Mouse (Mus musculus) left cerebral cortex, postnatal 10 days (tissue): ENCODE data around the gene Tmem209. TPM values are rescaled to one million over a fixed set of nuclear protein-coding genes. Genes with fewer than 3 reads are reported as not detected.

Source experiments
- DNase-seq, 2 experiments: peaks; one replicate each; pipeline ENCODE4 v3.0.0; 2021 to 2022; ENCODE audit warnings: low spot score in 2 of 2, mixed read lengths in 1 of 2; ENCODE audit errors: extremely low spot score in 1 of 2
- intact Hi-C: fragments of 180-260 bp; cut with DNase I; formaldehyde crosslinking; loops from one replicate; pipeline ENCODE4 v1.15.1; 2025
- total RNA-seq, 2 experiments: library from RNA; stranded (reverse); gene quantifications; 2 replicates each; pipeline ENCODE4 v1.2.3; 2021

Tmem209 gene
- total RNA-seq, 2 experiments from 2014 or later, result 16.3 to 16.6 TPM

DNA sequence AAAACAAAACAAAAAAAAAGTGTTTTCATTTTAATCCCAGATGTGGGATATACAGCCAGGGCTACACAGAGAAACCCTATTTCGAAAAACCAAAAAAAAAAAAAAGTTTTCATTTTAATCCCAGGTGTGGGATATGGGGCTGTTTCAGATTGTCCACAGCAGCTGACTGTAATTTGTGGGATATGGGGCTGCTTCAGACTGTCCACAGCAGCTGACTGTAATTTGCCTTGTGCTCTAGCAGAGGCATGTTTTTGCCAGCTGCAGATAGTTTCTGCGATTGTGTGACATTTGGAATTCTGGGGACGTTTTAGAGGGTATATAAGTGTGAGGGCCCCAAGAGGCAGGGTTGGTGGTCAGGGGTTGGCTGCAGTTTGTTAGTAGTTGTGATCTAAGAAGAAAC, 37.9 kb downstream of the Tmem209 start:
- intact Hi-C loops, result no loop called here
- DNase-seq, result no peak

DNA sequence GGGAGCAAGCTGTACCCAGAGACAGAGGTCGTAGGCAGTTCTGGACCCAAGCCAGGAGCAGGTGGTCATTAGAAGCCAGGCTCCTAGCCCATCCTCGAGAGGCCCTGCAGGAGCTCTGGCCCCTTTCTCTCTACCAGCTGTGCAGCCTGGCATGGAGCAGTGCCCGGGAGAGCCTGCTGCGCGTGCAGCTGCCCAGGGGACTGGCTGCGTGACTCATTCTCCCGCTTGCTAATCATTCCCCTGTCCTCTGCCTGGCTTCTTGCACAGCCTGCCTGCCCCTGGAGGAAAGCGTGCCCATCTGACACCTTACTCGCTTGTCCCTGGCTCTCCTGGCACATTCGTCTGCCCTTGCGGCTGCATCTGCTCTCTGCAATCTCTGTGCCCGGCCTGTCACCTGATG, 40.2 kb downstream of the Tmem209 start:
- DNase-seq, result peak in 1 of 2 experiments; percentile 55
- intact Hi-C loops, result no loop called here

DNA sequence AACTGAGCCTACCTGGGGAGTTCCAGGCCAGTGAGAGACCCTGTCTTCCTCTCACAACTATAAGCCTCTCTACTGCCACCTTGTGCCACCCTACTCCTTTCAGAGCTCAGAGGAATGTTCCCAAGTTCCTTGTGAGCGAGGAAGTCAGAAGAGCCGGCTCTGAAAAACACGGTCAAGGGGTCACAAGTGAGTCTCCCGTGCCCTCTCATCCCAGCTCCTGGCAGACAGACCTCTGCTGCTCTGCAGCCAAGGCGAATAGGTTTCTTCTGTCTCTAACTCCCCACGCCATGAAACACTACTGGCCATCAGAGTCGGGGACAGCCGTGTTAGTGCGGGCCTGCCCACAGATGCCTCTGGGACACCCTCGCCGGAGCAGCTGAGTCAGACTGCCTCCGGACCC, 40.9 kb downstream of the Tmem209 start:
- DNase-seq, result peak in 1 of 2 experiments; percentile 71
- intact Hi-C loops, result no loop called here

DNA sequence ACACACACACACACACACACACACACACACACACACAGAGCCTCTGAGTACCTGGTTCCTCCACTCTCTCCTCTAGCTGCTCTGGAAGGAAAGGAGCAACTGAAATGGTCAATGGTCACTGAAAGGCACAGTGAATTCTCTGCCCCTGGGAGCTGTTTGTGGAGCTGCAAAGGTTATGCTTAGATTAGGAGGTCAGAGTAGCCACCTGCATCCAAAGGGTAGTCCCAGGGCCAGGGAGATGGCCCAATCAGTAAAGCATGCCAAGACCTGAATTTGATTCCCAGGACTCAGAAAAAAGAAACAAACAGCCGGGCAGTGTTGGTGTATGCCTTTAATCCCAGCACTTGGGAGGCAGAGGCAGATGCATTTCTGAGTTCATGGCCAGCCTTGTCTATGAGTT, 41.5 kb downstream of the Tmem209 start:
- DNase-seq, result no peak
- intact Hi-C loops, result no loop called here

DNA sequence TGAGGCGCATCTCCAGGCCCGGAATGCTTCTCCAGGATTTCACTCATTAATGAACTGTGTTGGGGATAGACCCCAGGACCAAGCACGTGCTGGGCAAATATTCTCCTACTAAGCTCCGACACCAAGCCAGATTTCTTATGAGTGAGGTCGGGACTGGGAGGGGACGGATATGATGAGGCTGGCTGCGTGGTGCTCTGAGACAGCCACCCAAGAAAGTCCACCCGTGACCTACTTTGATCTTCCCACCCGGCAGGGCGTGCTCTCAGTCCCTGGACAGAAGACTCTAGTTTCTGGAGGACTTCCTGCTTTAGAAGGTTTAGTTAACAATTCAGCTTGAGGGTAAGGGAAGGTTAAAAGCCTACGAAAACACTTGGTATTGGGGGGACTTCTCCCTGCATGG, 44.0 kb downstream of the Tmem209 start:
- no peak for DNase-seq
- intact Hi-C loops, result no loop called here

DNA sequence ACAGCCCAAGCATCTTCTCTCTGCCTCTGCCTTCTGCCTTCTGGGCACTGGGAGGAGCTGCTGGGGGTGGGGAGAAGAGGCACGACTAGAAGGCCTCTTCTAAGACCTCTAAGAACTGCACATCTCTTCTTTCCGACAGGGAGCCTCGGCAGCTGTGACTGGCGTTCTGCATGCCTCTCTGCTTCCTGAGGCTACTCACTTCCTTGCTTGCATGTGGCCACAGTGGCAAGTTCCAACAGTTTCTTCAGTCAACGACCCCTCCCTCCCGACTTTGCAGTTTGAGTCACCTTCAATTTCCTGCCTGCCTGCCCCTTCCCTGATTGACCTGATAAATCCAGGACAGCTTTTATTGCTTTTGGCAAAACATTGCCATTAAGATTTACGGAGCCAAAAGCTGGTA, 46.8 kb downstream of the Tmem209 start:
- intact Hi-C loops, result loop anchor here (5.0 kb wide), 1 partner anchor 84 kb away; no protein-coding TSS in a partner anchor
- DNase-seq, result no peak

DNA sequence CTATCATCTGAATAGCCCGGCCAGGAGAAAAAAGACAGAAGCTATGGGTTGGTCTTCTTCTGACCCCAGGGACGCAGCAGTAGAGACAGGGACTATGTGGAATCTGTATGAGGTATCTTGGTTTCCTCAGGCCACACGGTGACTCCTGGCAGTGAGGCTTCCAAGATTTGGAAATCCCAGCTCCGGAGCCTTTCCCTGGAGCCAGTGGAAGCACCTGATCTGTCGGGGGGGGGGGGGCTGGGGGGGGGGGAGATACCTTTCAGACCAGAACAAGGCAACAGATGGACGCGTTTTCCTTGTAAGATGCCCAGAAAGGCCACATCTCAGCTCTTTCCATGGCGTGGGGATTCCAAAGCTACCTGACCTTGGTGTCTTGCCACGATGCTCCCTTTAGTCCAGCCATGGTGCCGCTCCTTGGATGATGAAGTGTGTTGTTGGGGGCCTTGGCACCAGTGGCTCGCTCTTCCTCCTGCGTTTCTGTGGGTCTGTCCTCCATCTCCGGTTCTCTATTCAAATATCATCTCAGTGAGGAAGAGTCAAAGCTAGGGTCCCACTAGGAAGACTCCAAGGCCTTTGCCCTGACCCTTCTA, 47.7 kb downstream of the Tmem209 start:
- DNase-seq, result no peak
- intact Hi-C loops, result loop anchor here (2.0 to 5.0 kb wide), 2 partner anchors 59 to 85 kb away; no protein-coding TSS in a partner anchor

DNA sequence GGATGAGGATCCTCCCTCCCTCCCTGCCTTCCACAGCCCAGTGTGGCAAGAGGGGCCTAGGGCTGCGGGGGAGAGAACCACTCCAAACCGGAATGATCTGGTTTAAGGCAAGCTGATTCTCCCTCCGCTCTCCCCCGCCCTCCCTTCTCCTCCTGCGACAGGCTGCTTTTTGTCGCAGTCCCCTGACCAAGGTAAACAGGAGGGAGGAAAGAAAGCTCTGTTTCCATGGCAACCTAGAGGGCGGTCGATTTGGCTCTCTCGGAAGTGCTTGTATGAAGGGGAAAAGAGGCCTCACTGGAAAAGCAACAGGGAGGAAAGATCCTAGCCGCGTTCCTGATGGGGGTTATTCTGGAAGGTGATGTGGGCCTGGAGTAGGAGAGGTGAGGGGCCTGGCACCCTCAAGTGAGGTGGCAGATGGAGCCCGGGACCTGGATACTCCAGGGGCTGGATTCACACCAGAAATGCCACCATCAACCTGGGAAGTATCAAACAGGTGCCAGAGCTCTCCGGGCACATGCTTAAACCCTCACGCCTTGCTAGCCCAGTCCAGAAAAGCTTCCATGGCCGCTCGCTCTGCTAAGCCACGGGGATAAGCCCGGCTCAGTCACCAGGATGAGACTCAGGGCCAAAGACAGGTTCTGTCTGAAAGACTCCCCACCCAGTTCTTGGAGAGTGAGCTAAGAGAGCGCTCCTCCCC, 48.7 kb downstream of the Tmem209 start:
- peak; percentile 90 for DNase-seq
- intact Hi-C loops, result loop anchor here (2.0 to 5.0 kb wide), 2 partner anchors 58 to 86 kb away; no protein-coding TSS in a partner anchor

DNA sequence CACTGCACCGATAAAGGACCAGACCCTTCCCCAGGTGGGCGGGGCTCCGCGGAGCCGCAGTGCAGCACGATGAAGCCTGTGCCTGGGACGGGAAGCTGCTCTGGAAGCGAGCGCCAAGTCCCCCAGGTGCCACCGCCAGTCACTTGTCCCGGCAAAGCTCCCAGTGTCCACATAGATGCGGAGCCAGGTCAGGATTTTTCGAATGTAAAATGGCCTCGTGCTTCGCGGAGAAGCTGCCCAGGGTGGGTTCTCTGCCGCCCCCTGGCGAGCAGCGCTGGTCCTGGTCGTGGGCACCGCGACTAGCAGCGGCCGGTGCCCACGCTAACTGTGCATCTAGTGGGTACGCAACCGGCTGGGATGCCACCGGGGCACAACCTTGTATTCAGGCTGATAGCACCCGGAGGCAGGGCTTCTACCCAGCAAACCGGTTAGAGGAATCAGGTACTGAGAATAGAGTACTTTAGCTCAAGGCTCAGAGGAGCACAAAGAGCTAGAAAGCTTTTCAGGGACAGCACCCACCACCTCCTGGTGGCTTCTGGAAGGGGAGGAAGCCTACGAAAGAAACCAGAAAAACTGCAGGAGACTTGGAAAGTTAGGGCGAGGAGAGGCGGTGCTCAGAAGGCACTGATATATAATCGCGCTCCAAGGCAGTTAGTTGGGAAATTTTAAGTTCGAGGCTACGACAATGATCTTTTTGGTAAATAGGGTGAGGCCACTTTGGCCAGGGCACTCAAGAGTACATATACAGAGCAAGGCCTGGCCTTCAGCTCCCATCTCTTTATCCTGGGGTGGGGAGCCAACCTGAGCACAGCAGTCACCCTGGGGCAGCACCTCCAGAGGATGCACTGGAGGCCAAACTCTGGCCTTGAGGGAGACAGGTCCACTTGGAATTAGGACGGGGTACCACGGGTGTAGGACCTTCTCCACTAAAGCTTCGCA, 49.5 kb downstream of the Tmem209 start:
- intact Hi-C loops, result loop anchor here (2.0 to 5.0 kb wide), 2 partner anchors 57 to 87 kb away; no protein-coding TSS in a partner anchor

DNA sequence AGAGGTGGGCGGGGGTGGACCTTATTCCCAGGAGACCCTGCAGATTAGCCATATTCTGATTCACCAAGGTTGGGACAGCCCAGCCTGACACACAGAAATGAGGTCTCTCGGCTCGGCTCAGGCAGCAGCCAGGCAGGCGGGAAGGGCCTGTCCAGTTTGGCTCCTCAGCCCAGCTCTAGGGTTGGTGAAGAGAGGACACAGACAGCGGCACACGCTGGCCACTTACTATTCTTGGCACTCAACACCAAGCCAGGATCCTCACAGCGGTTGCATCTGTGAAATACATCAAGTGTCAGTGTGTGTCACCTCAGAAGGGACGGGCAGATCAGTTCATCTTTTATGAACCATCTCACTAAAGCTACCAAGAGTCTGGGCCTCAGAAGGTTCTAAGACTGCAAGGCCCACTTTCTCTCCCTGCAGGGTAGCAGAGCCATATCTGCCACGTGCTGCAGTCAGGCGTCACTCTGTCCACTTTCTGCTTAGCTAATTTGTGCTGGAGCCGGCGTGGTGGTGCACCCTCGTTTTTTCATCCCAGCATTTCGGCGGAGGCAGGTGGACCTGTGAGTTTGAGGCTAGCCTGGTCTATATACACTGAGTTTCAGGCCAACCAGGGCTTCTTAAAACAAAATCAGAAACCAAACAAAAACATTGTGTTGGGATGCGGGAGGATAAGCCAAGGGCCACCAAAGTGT, 50.4 kb downstream of the Tmem209 start:
- intact Hi-C loops, result no loop called here
- no peak for DNase-seq

More for the DNA sequence above, 49.5 kb downstream of the Tmem209 start:
- DNase-seq, result peak; percentile 68 to 89

DNA sequence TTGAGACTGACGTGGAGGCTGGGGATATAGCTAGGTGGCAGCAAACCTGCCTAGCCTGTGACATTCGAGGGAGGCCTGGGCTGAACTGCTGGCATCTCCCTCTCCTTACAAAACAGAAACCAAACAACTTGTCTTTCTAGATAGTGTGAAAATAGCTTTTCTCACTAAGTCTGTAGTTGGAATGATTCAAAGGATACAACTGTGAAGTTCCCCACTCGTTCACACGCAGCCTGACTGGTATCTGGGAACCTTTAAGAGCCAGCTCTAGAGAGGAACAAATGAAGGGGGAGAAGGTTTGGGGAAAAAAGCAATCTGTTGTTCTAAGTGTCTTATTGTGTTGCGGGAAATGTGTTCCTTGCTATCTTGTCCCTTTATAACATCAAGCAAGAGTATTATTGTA, 51.0 kb downstream of the Tmem209 start:
- DNase-seq, result no peak
- intact Hi-C loops, result no loop called here

DNA sequence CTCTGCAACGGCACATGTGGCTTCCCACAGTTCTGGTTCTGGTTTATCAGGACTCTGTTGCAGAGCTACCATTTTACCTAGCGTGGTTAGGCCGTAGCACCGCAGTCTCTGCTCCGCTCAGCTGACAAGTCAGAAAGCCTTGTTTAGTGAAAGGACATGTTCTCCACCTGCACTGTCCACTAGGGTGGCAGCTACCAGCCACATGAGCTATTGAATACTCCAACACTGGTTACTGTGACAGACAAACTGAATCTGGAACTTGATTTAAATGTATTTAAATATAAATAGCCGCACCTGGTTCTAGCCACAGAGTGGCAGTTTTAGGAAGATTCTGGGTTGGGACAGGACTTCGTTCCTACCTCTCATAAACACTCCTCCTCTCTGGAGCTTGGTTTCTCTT, 52.6 kb downstream of the Tmem209 start:
- intact Hi-C loops, result no loop called here
- no peak for DNase-seq

DNA sequence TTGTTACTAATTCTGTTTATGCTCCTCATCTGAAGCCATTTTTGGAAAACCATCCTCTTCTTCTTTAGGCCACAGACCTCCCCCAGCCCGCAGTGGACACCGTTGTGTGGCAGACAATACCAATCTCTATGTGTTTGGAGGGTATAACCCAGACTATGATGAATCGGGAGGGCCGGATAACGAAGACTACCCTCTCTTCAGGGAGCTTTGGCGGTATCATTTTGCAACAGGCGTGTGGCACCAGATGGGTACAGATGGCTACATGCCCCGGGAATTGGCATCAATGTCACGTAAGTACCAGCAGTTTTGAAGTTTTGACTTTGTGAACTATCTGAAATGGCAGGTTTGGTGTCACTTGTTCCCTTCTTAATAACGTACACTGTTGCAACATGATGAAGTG, 70.0 kb downstream of the Tmem209 start:
- DNase-seq, result no peak
- intact Hi-C loops, result no loop called here

DNA sequence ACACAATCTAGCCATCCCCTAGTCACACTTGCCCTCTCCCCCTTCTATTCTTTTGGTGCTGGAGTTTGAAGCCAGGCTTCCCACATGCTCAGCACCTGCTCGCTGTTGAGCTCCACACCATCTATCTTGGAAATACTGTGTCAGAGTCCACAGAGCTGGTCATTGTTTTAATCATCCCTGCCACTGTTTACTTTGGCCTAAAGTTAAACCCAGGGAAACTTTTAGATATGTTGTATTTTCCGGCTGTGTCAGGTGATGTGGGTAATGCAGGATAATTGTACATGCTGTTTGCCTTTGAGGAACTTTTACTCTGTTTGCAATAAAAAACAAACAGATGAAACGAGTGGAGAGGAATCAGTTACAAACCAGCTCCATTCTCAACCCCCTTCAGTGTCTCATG, 72.5 kb downstream of the Tmem209 start:
- no peak for DNase-seq
- intact Hi-C loops, result no loop called here

DNA sequence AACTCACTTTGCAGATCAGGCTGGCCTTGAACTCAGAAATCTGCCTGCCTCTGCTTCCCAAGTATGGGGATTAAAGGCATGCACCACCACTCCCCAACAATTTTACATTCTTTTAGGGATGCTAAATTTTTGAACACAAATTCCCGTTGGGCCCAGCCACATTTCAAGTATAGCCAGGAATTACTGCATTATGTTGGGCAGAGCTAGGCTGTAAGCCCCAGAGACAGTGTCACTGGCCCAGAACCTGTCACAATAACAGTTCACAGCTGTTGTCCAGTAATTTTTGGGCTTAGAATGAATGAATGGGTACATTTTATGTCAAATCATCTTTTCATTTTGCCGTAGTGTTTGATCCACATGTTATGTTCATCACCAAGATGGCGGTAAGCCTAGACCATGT, 73.1 kb downstream of the Tmem209 start:
- DNase-seq, result no peak
- intact Hi-C loops, result no loop called here

DNA sequence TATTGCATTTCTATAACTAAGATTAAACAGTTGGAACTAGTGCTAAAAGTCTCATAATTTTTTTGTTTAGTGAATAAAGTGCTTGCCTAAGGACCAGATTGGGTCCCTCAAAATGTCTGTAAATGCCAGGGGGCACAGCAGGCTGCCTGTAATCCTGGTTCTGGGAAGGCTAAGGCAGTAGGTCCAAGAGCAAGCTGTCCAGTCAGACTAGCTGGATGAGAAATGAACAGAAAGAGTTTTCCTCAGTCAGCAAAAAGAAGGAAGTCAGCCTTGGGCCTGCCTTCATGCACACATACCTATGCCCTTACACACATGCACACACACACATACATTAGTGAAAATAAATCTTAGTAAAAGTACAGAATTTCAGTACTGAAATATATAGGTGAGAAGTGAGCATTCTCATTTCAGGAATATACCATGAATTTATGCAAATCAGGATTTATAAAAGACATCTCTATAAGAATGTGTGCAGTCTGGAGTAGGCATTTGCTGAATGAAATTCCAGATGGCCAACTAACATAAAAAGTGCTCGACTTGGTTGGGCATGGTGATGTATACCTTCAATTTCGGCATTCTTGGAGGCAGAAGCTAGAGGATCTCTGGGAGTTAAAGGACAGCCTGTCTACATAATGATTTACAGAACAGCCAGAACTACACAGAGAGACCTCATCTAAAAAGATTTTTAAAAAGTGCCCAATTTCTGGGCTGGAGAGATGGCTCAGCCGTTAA, 77.0 kb downstream of the Tmem209 start:
- intact Hi-C loops, result no loop called here
- no peak for DNase-seq
